Mouse (Mus musculus) liver, postnatal 0 days (tissue): Measurements from ENCODE around the gene Fam19a3. TPM values are rescaled to one million over a fixed set of nuclear protein-coding genes. Genes with fewer than 3 reads are reported as not detected.

Experiments
- ATAC-seq: fragments of 200-750 bp; cut with Nextera tagmentation; 2 replicates; pipeline ENCODE4 v1.8.0; 2017; ENCODE audit warnings: mild to moderate bottlenecking, moderate library complexity
- DNase-seq: peaks from one replicate; pipeline ENCODE4 v3.0.0-alpha.2; 2016
- H3K27ac ChIP-seq: fragments of 300-500 bp; sonication (generic); 2 replicates; pipeline ENCODE4 v1.5.1; 2014; ENCODE audit warnings: antibody characterized with exemption, moderate library complexity, mild to moderate bottlenecking, low read depth
- H3K27me3 ChIP-seq: fragments of 300-500 bp; sonication (generic); 2 replicates; pipeline ENCODE4 v1.6.1; 2014; ENCODE audit warnings: low read length, control low read depth, mixed read lengths; ENCODE audit not compliant: insufficient read depth
- H3K36me3 ChIP-seq: fragments of 300-500 bp; sonication (generic); replicated peaks from 2 replicates; pipeline ENCODE4 v1.6.1; 2014; ENCODE audit warnings: mild to moderate bottlenecking, control low read depth, low read length, moderate library complexity, mixed read lengths; ENCODE audit not compliant: insufficient read depth
- H3K4me1 ChIP-seq: fragments of 300-500 bp; sonication (generic); 2 replicates; pipeline ENCODE4 v1.6.1; 2014; ENCODE audit warnings: antibody characterized with exemption, mild to moderate bottlenecking, control low read depth; ENCODE audit not compliant: insufficient read depth
- H3K4me2 ChIP-seq: fragments of 300-500 bp; sonication (generic); 2 replicates; pipeline ENCODE4 v1.6.1; 2014; ENCODE audit warnings: low read depth, mild to moderate bottlenecking, low read length, moderate library complexity, mixed read lengths
- H3K4me3 ChIP-seq: fragments of 300-500 bp; sonication (generic); 2 replicates; pipeline ENCODE4 v1.5.1; 2014; ENCODE audit warnings: low read depth, low read length
- H3K9ac ChIP-seq: fragments of 300-500 bp; sonication (generic); replicated peaks from 2 replicates; pipeline ENCODE4 v1.6.1; 2014; ENCODE audit warnings: mild to moderate bottlenecking, moderate library complexity
- H3K9me3 ChIP-seq: fragments of 300-500 bp; sonication (generic); 2 replicates; pipeline ENCODE4 v1.6.1; 2016; ENCODE audit warnings: mild to moderate bottlenecking, control low read depth, low read length, mixed read lengths
- CTCF ChIP-seq: sonication (generic); IDR thresholded peaks from 2 replicates; pipeline ENCODE4 v1.5.1; 2016; ENCODE audit warnings: antibody characterized with exemption, low read depth
- EP300 ChIP-seq: IDR thresholded peaks from 2 replicates; pipeline ENCODE4 v1.6.1; 2016; ENCODE audit warnings: antibody characterized with exemption, low read depth, mild to moderate bottlenecking
- WGBS: fragments of 180-500 bp; shearing (Covaris S2); extraction: QIAGEN DNeasy Blood & Tissue Kit; methylation state at CpG from one replicate; pipeline ENCODE4 v1.1.7; 2014; ENCODE audit not compliant: insufficient replicate concordance; 5-methylcytosine and 5-hydroxymethylcytosine counted together
- polyA plus RNA-seq: library from polyadenylated mRNA; unstranded; fragments of >200 nt; fragmentation: Nextera tagmentation; extraction: Ambion mirVana; gene quantifications from 2 replicates; pipeline ENCODE4 v1.2.1, GENCODE M21; 2015

The Fam19a3 gene
- polyA plus RNA-seq, 1 experiment from 2014 or later = not detected

DNA sequence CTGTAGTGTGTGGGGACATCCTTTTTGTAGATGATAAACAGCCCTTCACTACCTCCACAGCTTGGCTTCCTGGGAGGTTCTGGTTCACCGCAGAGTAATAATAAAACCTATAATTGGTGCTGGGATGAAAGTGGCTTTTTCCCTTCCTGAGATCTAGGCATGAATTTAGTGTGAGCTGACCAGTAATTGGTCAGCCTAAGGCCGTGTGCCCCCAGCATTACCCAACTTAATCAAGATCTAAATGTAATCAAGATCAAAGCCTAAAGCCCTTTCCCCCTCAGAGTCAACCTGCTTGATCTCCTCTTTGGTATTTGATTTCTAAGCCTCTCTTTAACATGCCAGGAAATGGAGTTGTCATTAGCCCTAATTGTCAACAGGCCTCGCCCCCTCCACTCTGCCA, 48.7 kb downstream of the Fam19a3 start:
- DNase-seq (no peak), ATAC-seq (no peak)
- H3K9me3 ChIP-seq = no peaks in the 10 kb centered on the region
- no peak for TF ChIP-seq CTCF
- TF ChIP-seq EP300 = no peak
- no peaks in the 10 kb centered on the region for H3K27me3 ChIP-seq
- H3K4me2 ChIP-seq = no peak overlapping the region
- no peak overlapping the region for H3K27ac ChIP-seq
- 54% methylated on average over 3 of the region's 3 CpGs for WGBS
- no peaks in the 10 kb centered on the region for H3K4me1 ChIP-seq
- no peaks in the 10 kb centered on the region for H3K36me3 ChIP-seq
- H3K4me3 ChIP-seq = no peak overlapping the region
- H3K9ac ChIP-seq = no peak overlapping the region

GRCm38 (mm10) chr3:104729270-104729839, 52.3 kb downstream of the Fam19a3 start:
- Histone ChIP-seq H3K27ac (no peak overlapping the region), H3K36me3 (no peaks in the 10 kb centered on the region), H3K27me3 (no peaks in the 10 kb centered on the region), H3K9me3 (no peaks in the 10 kb centered on the region), H3K4me2 (no peak overlapping the region), H3K9ac (no peak overlapping the region), H3K4me3 (no peak overlapping the region), H3K4me1 (no peaks in the 10 kb centered on the region)
- DNase-seq = no peak
- ATAC-seq = no peak
- 56% methylated on average over 6 of the region's 6 CpGs for WGBS
- TF ChIP-seq CTCF (no peak), EP300 (no peak)

Other genes with a start within 250 kb of the Fam19a3 start
- 62.7 and 69.6 TPM in 2 replicates for gene Slc16a1, start 143.2 kb downstream of the Fam19a3 start, polyA plus RNA-seq
- 0.30 and 0.31 TPM in 2 replicates for gene Ppm1j, start 784 bp downstream of the Fam19a3 start, polyA plus RNA-seq
- 37.0 and 38.1 TPM in 2 replicates for gene Rhoc, start 6.5 kb upstream of the Fam19a3 start, polyA plus RNA-seq
- 36.1 and 37.3 TPM in 2 replicates for gene Mov10, start 36.7 kb upstream of the Fam19a3 start, polyA plus RNA-seq
- 15.8 and 16.4 TPM in 2 replicates for gene St7l, start 82.2 kb upstream of the Fam19a3 start, polyA plus RNA-seq
- gene Capza1, start 82.7 kb upstream of the Fam19a3 start, polyA plus RNA-seq = 44.1 and 50.9 TPM in 2 replicates
- 0.07 and 0.09 TPM in 2 replicates for gene Wnt2b, start 180.1 kb upstream of the Fam19a3 start, polyA plus RNA-seq